In the genomic region with DNA sequence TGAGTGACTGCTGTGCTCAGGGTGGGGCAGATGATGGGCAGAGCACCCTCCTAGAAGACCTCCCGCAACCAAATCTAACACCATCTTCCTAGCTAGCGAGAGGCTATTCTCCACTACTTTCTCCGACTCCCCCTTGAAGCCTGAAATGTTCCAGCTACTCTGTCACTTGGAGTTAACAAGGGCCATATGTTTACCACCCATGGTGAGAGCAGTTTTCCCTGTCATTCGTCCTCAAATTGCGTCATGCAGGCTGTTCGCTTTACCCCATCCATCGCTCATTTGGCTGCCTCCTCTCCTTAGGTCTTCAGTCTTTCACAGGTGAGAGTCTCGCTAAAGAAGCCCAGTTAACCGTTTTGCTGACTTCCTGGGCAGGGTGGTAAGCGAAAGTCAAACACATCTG, we compare ENCODE assay signal across 18 mouse cellular contexts. TPM values are rescaled to one million over a fixed set of nuclear protein-coding genes. Genes with fewer than 3 reads are reported as not detected.
DNase-seq lines count a peak whose midpoint lies in the region; ATAC-seq and TF ChIP-seq lines count a peak whose summit lies in the region.
"Had no signal": no experiment of that assay in that cellular context is flagged by ENCODE, and none has a peak within 500 bp of the region (broad histone marks: within the 10 kb centered on the region; RNA-seq: fewer than 3 reads in every experiment).

No protein-coding gene starts in this region.

- no peak for TF ChIP-seq CTCF in forebrain, postnatal 0 days (IDR thresholded peaks at IDR 0.05; ENCODE audit: low read depth)
- no peak for TF ChIP-seq CTCF in stomach, postnatal 0 days (IDR thresholded peaks at IDR 0.05; ENCODE audit: low read depth)

- H3K4me3 ChIP-seq in forebrain, postnatal 0 days (ENCODE audit: low read depth, low read length) = no peak overlapping the region
- H3K4me3 ChIP-seq in forebrain, embryonic 16.5 days (replicated peaks; ENCODE audit: low read length) = no peak overlapping the region
- no peak overlapping the region for H3K4me3 ChIP-seq in stomach, embryonic 14.5 days (ENCODE audit: low read depth, low read length)
- H3K4me3 ChIP-seq in stomach, postnatal 0 days (ENCODE audit: low read depth, low read length) = no peak overlapping the region
- no peak overlapping the region for H3K4me3 ChIP-seq in intestine, embryonic 16.5 days (ENCODE audit: low read length)
- no peak overlapping the region for H3K4me3 ChIP-seq in stomach, embryonic 16.5 days (replicated peaks; ENCODE audit: low read length)
- H3K4me3 ChIP-seq: forebrain, embryonic 13.5 days had no signal

- no peaks in the 10 kb centered on the region for H3K36me3 ChIP-seq in forebrain, postnatal 0 days (ENCODE audit: insufficient read depth)
- H3K36me3 ChIP-seq in forebrain, embryonic 16.5 days (ENCODE audit: control insufficient read depth, insufficient read depth) = no peaks in the 10 kb centered on the region
- H3K36me3 ChIP-seq in stomach, embryonic 14.5 days (ENCODE audit: control insufficient read depth, insufficient read depth, low read length) = no peaks in the 10 kb centered on the region
- no peaks in the 10 kb centered on the region for H3K36me3 ChIP-seq in stomach, postnatal 0 days (ENCODE audit: control insufficient read depth, insufficient read depth, low read length)
- H3K36me3 ChIP-seq in intestine, embryonic 16.5 days (ENCODE audit: control insufficient read depth, insufficient read depth, low read length) = no peaks in the 10 kb centered on the region
- no peaks in the 10 kb centered on the region for H3K36me3 ChIP-seq in stomach, embryonic 16.5 days (ENCODE audit: control insufficient read depth, insufficient read depth, low read length)

- no peak for TF ChIP-seq EP300 in stomach, postnatal 0 days (optimal IDR thresholded peaks at IDR 0.05)

- ATAC-seq in forebrain, postnatal 0 days = peak; percentile 59
- no peak for ATAC-seq in forebrain, embryonic 16.5 days
- peak; percentile 28; the same call in 1 of the 2 replicates for ATAC-seq in stomach, embryonic 14.5 days (ENCODE audit: insufficient number of reproducible peaks, insufficient read depth, low FRiP score, low read depth)
- no peak for ATAC-seq in stomach, postnatal 0 days (ENCODE audit: low FRiP score, low TSS enrichment)
- peak; percentile 44; the same call in 1 of the 2 replicates for ATAC-seq in intestine, embryonic 16.5 days
- peak; percentile 62 for ATAC-seq in stomach, embryonic 16.5 days (ENCODE audit: insufficient read depth, low FRiP score)
- ATAC-seq in erythroblast, adult 5-6 weeks (replicated peaks; ENCODE audit: low FRiP score, poor library complexity, severe bottlenecking) = no peak
- ATAC-seq: forebrain, embryonic 13.5 days; lung, postnatal 0 days had no signal

- no peaks in the 10 kb centered on the region for H3K4me1 ChIP-seq in forebrain, postnatal 0 days (ENCODE audit: insufficient read depth)
- H3K4me1 ChIP-seq in forebrain, embryonic 16.5 days (replicated peaks; ENCODE audit: control insufficient read depth, insufficient read depth, low read length) = no peaks in the 10 kb centered on the region
- H3K4me1 ChIP-seq in stomach, embryonic 14.5 days (ENCODE audit: control insufficient read depth, insufficient read depth, low read length) = peaks cover 4% of the 10 kb centered on the region; the same call in 1 of the 2 replicates
- no peaks in the 10 kb centered on the region for H3K4me1 ChIP-seq in stomach, postnatal 0 days (replicated peaks; ENCODE audit: control insufficient read depth, insufficient read depth)
- no peaks in the 10 kb centered on the region for H3K4me1 ChIP-seq in intestine, embryonic 16.5 days (ENCODE audit: control insufficient read depth, insufficient read depth, low read length)
- no peaks in the 10 kb centered on the region for H3K4me1 ChIP-seq in stomach, embryonic 16.5 days (ENCODE audit: control insufficient read depth, insufficient read depth, low read length)
- H3K4me1 ChIP-seq: forebrain, embryonic 13.5 days had no signal

- H3K9ac ChIP-seq in forebrain, postnatal 0 days = no peak overlapping the region
- H3K9ac ChIP-seq in forebrain, embryonic 16.5 days (replicated peaks; ENCODE audit: low read depth, low read length) = no peak overlapping the region
- no peak overlapping the region for H3K9ac ChIP-seq in stomach, embryonic 14.5 days (replicated peaks; ENCODE audit: low read depth, low read length)
- no peak overlapping the region for H3K9ac ChIP-seq in stomach, postnatal 0 days (ENCODE audit: low read length)
- H3K9ac ChIP-seq in intestine, embryonic 16.5 days (ENCODE audit: low read depth, low read length) = no peak overlapping the region
- H3K9ac ChIP-seq in stomach, embryonic 16.5 days (ENCODE audit: low read length) = no peak overlapping the region
- H3K9ac ChIP-seq: forebrain, embryonic 13.5 days had no signal

- H3K27me3 ChIP-seq in forebrain, postnatal 0 days (ENCODE audit: insufficient read depth, low read length) = no peaks in the 10 kb centered on the region
- no peaks in the 10 kb centered on the region for H3K27me3 ChIP-seq in forebrain, embryonic 16.5 days (replicated peaks; ENCODE audit: control insufficient read depth, insufficient read depth, low read length)
- no peaks in the 10 kb centered on the region for H3K27me3 ChIP-seq in stomach, embryonic 14.5 days (ENCODE audit: control insufficient read depth, insufficient read depth, low read length)
- no peaks in the 10 kb centered on the region for H3K27me3 ChIP-seq in stomach, postnatal 0 days (ENCODE audit: control insufficient read depth, insufficient read depth, low read length)
- no peaks in the 10 kb centered on the region for H3K27me3 ChIP-seq in intestine, embryonic 16.5 days (replicated peaks; ENCODE audit: control insufficient read depth, insufficient read depth, low read length)
- H3K27me3 ChIP-seq in stomach, embryonic 16.5 days (ENCODE audit: control insufficient read depth, insufficient read depth, low read length) = no peaks in the 10 kb centered on the region
- H3K27me3 ChIP-seq: forebrain, embryonic 13.5 days had no signal

- H3K9me3 ChIP-seq in forebrain, postnatal 0 days (ENCODE audit: low read length) = no peaks in the 10 kb centered on the region
- H3K9me3 ChIP-seq in forebrain, embryonic 16.5 days (ENCODE audit: control insufficient read depth, low read length) = no peaks in the 10 kb centered on the region
- no peaks in the 10 kb centered on the region for H3K9me3 ChIP-seq in stomach, embryonic 14.5 days (ENCODE audit: control insufficient read depth, low read depth, low read length)
- H3K9me3 ChIP-seq in stomach, postnatal 0 days (ENCODE audit: control insufficient read depth, low read length) = no peaks in the 10 kb centered on the region
- no peaks in the 10 kb centered on the region for H3K9me3 ChIP-seq in intestine, embryonic 16.5 days (ENCODE audit: control insufficient read depth, low read length)
- H3K9me3 ChIP-seq in stomach, embryonic 16.5 days (replicated peaks; ENCODE audit: control insufficient read depth, low read length) = no peaks in the 10 kb centered on the region
- H3K9me3 ChIP-seq: forebrain, embryonic 13.5 days had no signal

- no peak overlapping the region for H3K27ac ChIP-seq in forebrain, postnatal 0 days (ENCODE audit: low read depth, low read length)
- no peak overlapping the region for H3K27ac ChIP-seq in forebrain, embryonic 16.5 days (ENCODE audit: low read length)
- peak overlapping the region; percentile 21; the same call in 1 of the 2 replicates for H3K27ac ChIP-seq in stomach, embryonic 14.5 days (ENCODE audit: low read length)
- no peak overlapping the region for H3K27ac ChIP-seq in stomach, postnatal 0 days (replicated peaks)
- no peak overlapping the region for H3K27ac ChIP-seq in intestine, embryonic 16.5 days (ENCODE audit: low read length)
- no peak overlapping the region for H3K27ac ChIP-seq in stomach, embryonic 16.5 days (ENCODE audit: low read length)
- H3K27ac ChIP-seq: forebrain, embryonic 13.5 days had no signal

- 67% methylated on average over 10 of the region's 10 CpGs for WGBS in forebrain, postnatal 0 days
- WGBS in forebrain, embryonic 16.5 days = 68% methylated on average over 10 of the region's 10 CpGs
- 32% methylated on average over 10 of the region's 10 CpGs for WGBS in stomach, embryonic 14.5 days
- 33% methylated on average over 10 of the region's 10 CpGs for WGBS in stomach, postnatal 0 days
- 46% methylated on average over 10 of the region's 10 CpGs for WGBS in intestine, embryonic 16.5 days
- WGBS in stomach, embryonic 16.5 days = 42% methylated on average over 10 of the region's 10 CpGs

- no peak for DNase-seq in forebrain, postnatal 0 days
- no peak for DNase-seq in stomach, postnatal 0 days (ENCODE audit: low spot score)
- DNase-seq in thymus, postnatal 25 days = no peak
- DNase-seq: cerebellum, adult 8-10 months; gastrocnemius, postnatal 14 days; kidney, postnatal 14 days; thymus, postnatal 14 days had no signal

- no peak overlapping the region for H3K4me2 ChIP-seq in forebrain, postnatal 0 days (ENCODE audit: low read depth)
- no peak overlapping the region for H3K4me2 ChIP-seq in forebrain, embryonic 16.5 days (ENCODE audit: low read length)
- H3K4me2 ChIP-seq in stomach, embryonic 14.5 days (replicated peaks; ENCODE audit: low read depth, low read length) = no peak overlapping the region
- no peak overlapping the region for H3K4me2 ChIP-seq in stomach, postnatal 0 days (replicated peaks; ENCODE audit: low read depth)
- H3K4me2 ChIP-seq in intestine, embryonic 16.5 days (ENCODE audit: low read depth, low read length) = 0 out of 2 replicates have a peak overlapping the region, but pooled peaks have one; percentile 3
- H3K4me2 ChIP-seq in stomach, embryonic 16.5 days (ENCODE audit: low read depth, low read length) = no peak overlapping the region
- H3K4me2 ChIP-seq: forebrain, embryonic 13.5 days; heart, embryonic 11.5 days had no signal

RNA-seq across cellular contexts. Expression of gene Cldn11, which starts 41.7 kb away (rescaled TPM):
- total RNA-seq in forebrain, postnatal 0 days (2014; rRNA removed) = 29.0 and 51.6 TPM in 2 replicates
- polyA plus RNA-seq in forebrain, postnatal 0 days (2015; fragmentation: Nextera tagmentation; extraction: Ambion mirVana) = 44.2 and 60.9 TPM in 2 replicates
- 43.5 and 64.5 TPM in 2 replicates for polyA plus RNA-seq in forebrain, embryonic 16.5 days (2015; fragmentation: Nextera tagmentation; extraction: Ambion mirVana)
- 2.0 and 3.0 TPM in 2 replicates for polyA plus RNA-seq in stomach, embryonic 14.5 days (2014; fragmentation: Nextera tagmentation; extraction: Ambion mirVana)
- polyA plus RNA-seq in stomach, postnatal 0 days (2015; fragmentation: Nextera tagmentation; extraction: Ambion mirVana) = 0.50 and 0.88 TPM in 2 replicates
- polyA plus RNA-seq in intestine, embryonic 16.5 days (2015; fragmentation: Nextera tagmentation; extraction: Ambion mirVana) = 4.4 and 5.2 TPM in 2 replicates
- polyA plus RNA-seq in stomach, embryonic 16.5 days (2015; fragmentation: Nextera tagmentation; extraction: Ambion mirVana) = 3.3 and 4.2 TPM in 2 replicates
- total RNA-seq in erythroblast, adult 5-6 weeks (2015; ENCODE audit: low replicate concordance) = not detected in 2 replicates
- total RNA-seq in erythroblast, adult 5-6 weeks (2017; ENCODE audit: low replicate concordance) = not detected in 2 replicates
- total RNA-seq: hematopoietic stem cell, adult 5-6 weeks; megakaryocyte-erythroid progenitor cell, adult 5-6 weeks had no signal
- polyA plus RNA-seq: liver, adult 2 months had no signal

Comparison
In these comparisons a context has a peak if more than half of its experiments do, and no peak if none do; other contexts are left out.
1. ATAC-seq: peak in forebrain, postnatal 0 days (single experiment), stomach, embryonic 14.5 days (single experiment), intestine, embryonic 16.5 days (single experiment) and stomach, embryonic 16.5 days (single experiment); none in forebrain, embryonic 16.5 days (single experiment), stomach, postnatal 0 days (single experiment) and erythroblast, adult 5-6 weeks (single experiment).